Mouse (Mus musculus) brain, embryonic 14.5 days (tissue): Measurements from ENCODE around the gene Abhd2.

Experiments
- CTCF ChIP-seq: fragments of 200-500 bp; IDR thresholded peaks from 2 replicates; pipeline ENCODE4 v1.5.1; 2012; ENCODE audit warnings: inconsistent platforms, mild to moderate bottlenecking, moderate library complexity, borderline replicate concordance; ENCODE audit not compliant: insufficient read depth, insufficient read length; ENCODE audit errors: extremely low read depth
- POLR2A ChIP-seq: fragments of 200-500 bp; IDR thresholded peaks from 2 replicates; pipeline ENCODE4 v1.6.1; 2012; ENCODE audit warnings: mild to moderate bottlenecking, inconsistent platforms, borderline replicate concordance; ENCODE audit not compliant: poor library complexity, insufficient read depth, insufficient read length, severe bottlenecking; ENCODE audit errors: extremely low read depth

DNA sequence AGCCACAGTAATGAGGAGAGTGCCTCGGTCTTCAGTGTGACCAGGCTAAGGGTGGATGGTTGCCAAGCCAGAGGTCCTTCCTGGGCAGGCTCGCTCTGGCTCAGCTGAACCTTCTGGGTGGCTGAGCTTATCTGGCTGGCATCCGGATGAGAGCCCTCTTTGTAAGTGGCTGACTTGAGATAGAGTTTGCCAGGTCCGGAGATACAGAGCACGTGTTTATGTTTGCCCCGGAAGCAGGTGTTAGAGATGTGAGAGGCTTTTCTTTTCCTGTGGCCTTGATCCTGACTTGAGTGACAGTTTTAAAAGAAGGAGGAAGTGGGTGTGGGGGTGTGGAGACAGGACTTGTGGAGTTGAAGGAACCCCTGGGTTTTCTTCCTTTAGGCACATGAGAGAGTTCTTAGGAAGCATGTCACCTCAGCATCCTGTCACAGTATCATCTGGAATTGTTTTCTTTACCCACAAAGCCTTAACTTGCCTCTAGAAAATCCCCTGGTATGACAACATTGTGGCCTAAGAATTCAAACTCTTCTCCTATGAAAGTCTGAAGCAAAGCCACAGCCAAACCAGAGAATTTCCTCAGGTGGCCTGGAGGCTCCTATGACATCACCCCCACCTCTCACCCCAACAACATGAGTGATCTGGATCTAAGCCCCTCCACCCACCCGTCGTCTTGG is 90.5 kb downstream of the Abhd2 start:
- TF ChIP-seq CTCF (no peak), POLR2A (no peak)
